Mouse (Mus musculus) left cerebral cortex, postnatal 36 days (tissue): ENCODE results near the gene Capzb. TPM values are rescaled to one million over a fixed set of nuclear protein-coding genes. Genes with fewer than 3 reads are reported as not detected.

Experiments
- DNase-seq, 2 experiments: peaks; one replicate each; pipeline ENCODE4 v3.0.0; 2021 to 2022; ENCODE audit warnings: low spot score in 2 of 2, mixed read lengths in 1 of 2
- intact Hi-C: fragments of 180-260 bp; cut with DNase I; formaldehyde crosslinking; loops from one replicate; pipeline ENCODE4 v1.15.1; 2025
- microRNA-seq: library from miRNA; unstranded; fragments of <30 nt; microRNA quantifications from one replicate; pipeline ENCODE4 v1.2.0, GENCODE M21; 2022
- total RNA-seq, 2 experiments: library from RNA; stranded (reverse); gene quantifications; 2 replicates each; pipeline ENCODE4 v1.2.3; 2021

The Capzb gene
- total RNA-seq, 2 experiments from 2014 or later, result 343 to 354 TPM

DNA sequence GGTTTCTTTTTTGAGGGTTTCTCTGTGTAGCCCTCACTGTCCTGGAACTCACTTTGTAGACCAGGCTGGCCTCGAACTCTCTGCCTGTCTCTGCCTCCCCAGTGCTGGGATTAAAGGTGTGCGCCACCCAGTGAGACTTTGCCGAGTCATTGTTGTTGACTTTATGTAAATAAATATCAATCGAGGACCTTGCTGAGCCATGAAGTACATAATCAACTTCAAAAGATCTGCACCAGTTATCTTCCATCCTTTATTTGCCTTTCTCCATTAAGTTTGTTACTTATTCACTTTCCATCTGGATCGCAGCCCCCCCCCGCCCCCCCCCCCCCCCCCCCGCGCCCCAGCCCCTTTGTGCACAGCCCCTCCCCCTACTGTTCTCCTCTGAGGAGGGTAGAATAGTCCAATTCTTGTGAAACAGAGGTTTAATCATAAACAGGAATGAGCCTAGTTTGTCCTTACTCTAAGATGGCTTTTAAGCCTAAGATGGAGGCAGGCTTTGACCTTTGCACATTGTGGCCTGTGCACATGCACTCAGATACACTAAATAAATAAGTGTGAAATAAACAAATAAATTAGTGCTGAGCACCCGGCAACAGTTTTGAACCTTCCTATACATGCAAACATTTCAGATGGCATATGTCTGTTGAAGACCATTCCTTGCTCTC lies 142.1 kb downstream of the Capzb start:
- no peak for DNase-seq
- intact Hi-C loops, result loop anchor here (5.0 kb wide), 1 partner anchor 247 kb away; no protein-coding TSS in a partner anchor

DNA sequence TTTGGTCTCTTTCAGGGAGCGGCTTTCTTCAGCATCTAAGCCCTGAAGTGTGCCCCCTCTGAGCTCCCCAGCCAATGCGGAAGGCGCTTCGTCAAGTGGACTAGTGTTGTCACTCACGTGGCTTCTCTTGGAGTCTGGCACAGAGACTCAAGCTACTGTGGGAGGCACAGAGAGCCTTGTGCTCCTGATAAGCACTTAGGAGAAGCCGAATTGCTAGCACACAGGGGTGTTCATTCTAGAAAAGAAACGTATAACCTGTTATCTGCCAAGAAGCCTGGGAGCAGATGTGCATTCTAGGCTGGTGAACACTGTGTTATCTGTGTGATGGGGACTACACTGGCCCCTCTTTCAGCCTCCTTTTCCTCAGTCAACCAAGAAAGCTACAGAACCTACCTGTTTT lies 142.8 kb downstream of the Capzb start:
- no peak for DNase-seq
- intact Hi-C loops, result loop anchor here (5.0 kb wide), 1 partner anchor 248 kb away; no protein-coding TSS in a partner anchor

DNA sequence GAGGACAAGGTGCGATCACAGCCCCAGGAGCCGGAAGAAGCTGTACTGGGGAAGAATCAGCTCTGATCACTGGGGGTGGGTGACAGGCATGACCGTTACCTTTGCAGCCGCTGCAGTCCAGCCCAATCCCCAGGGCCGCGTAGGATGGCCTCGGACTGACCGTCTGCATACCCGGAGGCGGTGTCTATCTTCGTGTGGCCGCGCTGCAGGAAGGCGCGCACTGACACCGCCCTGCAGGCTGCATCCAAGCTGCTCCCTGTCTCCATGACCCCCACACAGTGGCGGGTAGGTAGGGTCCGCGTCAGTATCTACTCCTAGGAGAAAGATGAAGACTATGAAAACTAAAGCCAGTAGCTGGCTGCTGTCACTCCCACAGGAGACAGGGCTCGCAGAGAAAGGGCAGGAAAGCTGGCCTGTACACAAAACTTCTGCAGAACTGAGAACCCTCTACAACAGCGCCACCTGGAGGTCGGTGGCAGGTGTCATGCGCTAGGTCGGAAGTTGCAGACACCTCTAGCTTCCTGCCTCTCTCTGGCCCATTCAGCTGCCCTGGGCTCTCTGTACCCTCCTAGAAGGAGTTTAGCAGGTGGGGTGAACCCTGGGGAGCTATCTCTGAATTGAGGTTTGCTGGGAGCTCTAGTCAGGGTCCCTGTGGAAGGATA lies 144.3 kb downstream of the Capzb start:
- intact Hi-C loops, result loop anchor here (5.0 kb wide), 1 partner anchor 250 kb away; no protein-coding TSS in a partner anchor
- DNase-seq, result peak; percentile 32 to 46

DNA sequence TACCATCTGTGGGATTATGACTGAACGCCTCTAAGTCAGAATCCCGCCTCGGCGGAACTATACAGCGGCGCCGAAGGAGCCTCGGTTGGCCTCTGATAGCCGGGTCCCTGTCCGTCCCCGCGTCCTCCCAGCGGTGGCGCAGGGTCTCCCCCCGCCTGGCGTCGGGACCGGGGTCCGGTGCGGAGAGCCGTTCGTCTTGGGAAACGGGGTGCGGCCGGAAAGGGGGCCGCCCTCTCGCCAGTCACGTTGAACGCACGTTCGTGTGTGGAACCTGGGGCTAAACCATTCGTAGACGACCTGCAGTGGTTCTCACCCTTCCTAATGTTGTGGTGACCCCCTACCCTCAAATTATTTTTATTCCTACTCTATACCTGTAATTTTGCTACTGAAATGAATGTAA lies 145.4 kb downstream of the Capzb start:
- DNase-seq, result no peak
- intact Hi-C loops, result loop anchor here (5.0 kb wide), 1 partner anchor 251 kb away; no protein-coding TSS in a partner anchor

DNA sequence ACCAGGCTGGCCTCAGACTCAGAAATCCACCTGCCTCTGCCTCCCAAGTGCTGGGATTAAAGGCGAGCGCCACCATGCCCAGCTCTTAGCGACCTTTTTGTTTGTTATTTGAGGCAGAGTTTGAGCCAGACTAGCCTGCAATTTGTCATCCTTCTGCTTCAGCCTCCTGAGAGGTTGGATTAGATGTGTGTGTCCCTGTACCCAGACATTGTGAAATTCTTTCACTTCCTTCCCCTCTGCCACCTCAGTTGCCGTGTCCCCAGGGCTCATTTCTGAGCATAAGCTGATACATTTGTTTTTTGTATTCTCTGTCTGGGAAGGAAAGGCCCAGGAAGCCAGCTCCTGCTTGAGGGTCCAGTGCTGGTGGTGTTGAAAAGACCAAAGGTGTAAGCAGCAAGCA lies 148.1 kb downstream of the Capzb start:
- no peak for DNase-seq
- intact Hi-C loops, result no loop called here

Small RNA genes lying within 50 kb of the gene (microRNA-seq; reads per million reads assigned to microRNA genes)
- gene Gm24245, result not detected
- gene Gm25732, result not detected

Other genes starting within 250 kb of the Capzb start
- gene Rnf186, start 225.8 kb upstream of the Capzb start, total RNA-seq, result not detected
- gene Tmco4, start 220.0 kb upstream of the Capzb start, total RNA-seq, result 1 to 10 TPM; 2.6 to 2.7 TPM
- gene Htr6, start 117.3 kb upstream of the Capzb start, total RNA-seq, result 1 to 10 TPM; 6.6 to 8.5 TPM
- 10 to 100 TPM; 73.0 to 76.2 TPM for gene Nbl1, start 99.9 kb upstream of the Capzb start, total RNA-seq
- 100 to 1,000 TPM; 196 to 197 TPM for gene Minos1, start 61.8 kb upstream of the Capzb start, total RNA-seq
- 10 to 100 TPM; 11.1 to 13.4 TPM for gene Pqlc2, start 117.8 kb downstream of the Capzb start, total RNA-seq
- gene Akr7a5, start 117.8 kb downstream of the Capzb start, total RNA-seq, result 10 to 100 TPM; 24.9 to 32.3 TPM
- 10 to 100 TPM; 43.8 to 45.3 TPM for gene Mrto4, start 159.7 kb downstream of the Capzb start, total RNA-seq
- gene Emc1, start 159.7 kb downstream of the Capzb start, total RNA-seq, result 10 to 100 TPM; 85.9 to 87.9 TPM
- 100 to 1,000 TPM; 155 to 199 TPM for gene Ubr4, start 159.7 kb downstream of the Capzb start, total RNA-seq